9 mouse cellular contexts compared by ENCODE assay signal in the genomic region with DNA sequence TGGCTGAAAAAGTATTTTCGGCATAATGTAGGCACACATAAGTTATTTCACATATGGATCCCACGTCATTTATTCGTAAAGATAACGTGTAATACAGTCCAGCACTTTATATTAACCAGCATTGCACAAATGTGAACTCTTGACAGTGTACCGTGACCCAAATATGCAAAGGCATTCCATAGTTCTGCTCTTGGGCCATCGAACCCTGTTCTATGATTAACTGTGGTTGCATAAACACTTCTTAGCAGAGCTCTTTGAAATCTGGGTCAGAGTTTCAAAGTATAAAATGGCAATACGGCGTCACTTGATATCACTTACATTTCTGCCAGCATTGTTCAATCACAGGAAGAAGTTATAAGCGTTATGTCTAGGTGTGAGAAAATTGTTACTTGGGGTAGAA. TPM values are rescaled to one million over a fixed set of nuclear protein-coding genes. Genes with fewer than 3 reads are reported as not detected.
DNase-seq lines count a peak whose midpoint lies in the region; ATAC-seq and TF ChIP-seq lines count a peak whose summit lies in the region.
"Had no signal": no experiment of that assay in that cellular context is flagged by ENCODE, and none has a peak within 500 bp of the region (broad histone marks: within the 10 kb centered on the region; RNA-seq: fewer than 3 reads in every experiment).

No protein-coding gene starts in this region.

- H3K27ac ChIP-seq in embryonic facial prominence, embryonic 13.5 days = peak overlapping the region; percentile 85; the same call in 1 of the 2 replicates
- peak overlapping the region; percentile 85 for H3K27ac ChIP-seq in kidney, embryonic 16.5 days (ENCODE audit: low read length)
- peak overlapping the region; percentile 93; the same call in 1 of the 2 replicates for H3K27ac ChIP-seq in midbrain, postnatal 0 days (ENCODE audit: low read depth, low read length)

- peaks cover 28% of the 10 kb centered on the region for H3K4me1 ChIP-seq in embryonic facial prominence, embryonic 13.5 days
- peaks cover 36% of the 10 kb centered on the region for H3K4me1 ChIP-seq in kidney, embryonic 16.5 days (ENCODE audit: insufficient read depth, low read length)
- peaks cover 10% of the 10 kb centered on the region; the same call in 1 of the 2 replicates for H3K4me1 ChIP-seq in midbrain, postnatal 0 days (ENCODE audit: insufficient read depth, low read length)

- H3K4me2 ChIP-seq in embryonic facial prominence, embryonic 13.5 days = peak overlapping the region; percentile 87
- peak overlapping the region; percentile 88 for H3K4me2 ChIP-seq in kidney, embryonic 16.5 days (replicated peaks; ENCODE audit: low read depth, low read length)
- H3K4me2 ChIP-seq in midbrain, postnatal 0 days (ENCODE audit: low read depth, low read length, poor library complexity, severe bottlenecking) = peak overlapping the region; percentile 70

- H3K4me3 ChIP-seq in embryonic facial prominence, embryonic 13.5 days = peak overlapping the region; percentile 99
- H3K4me3 ChIP-seq in kidney, embryonic 16.5 days (ENCODE audit: low read length) = peak overlapping the region; percentile 97
- H3K4me3 ChIP-seq in midbrain, postnatal 0 days (ENCODE audit: low read depth, low read length) = peak overlapping the region; percentile 99

- 85% methylated on average over 9 of the region's 9 CpGs for WGBS in embryonic facial prominence, embryonic 13.5 days
- 80% methylated on average over 9 of the region's 9 CpGs for WGBS in kidney, embryonic 16.5 days
- 93% methylated on average over 9 of the region's 9 CpGs for WGBS in midbrain, postnatal 0 days

- H3K9me3 ChIP-seq in embryonic facial prominence, embryonic 13.5 days = no peaks in the 10 kb centered on the region
- no peaks in the 10 kb centered on the region for H3K9me3 ChIP-seq in kidney, embryonic 16.5 days (ENCODE audit: low read length)
- H3K9me3 ChIP-seq in midbrain, postnatal 0 days (ENCODE audit: low read length) = no peaks in the 10 kb centered on the region

- peak overlapping the region; percentile 99 for H3K9ac ChIP-seq in embryonic facial prominence, embryonic 13.5 days
- peak overlapping the region; percentile 99 for H3K9ac ChIP-seq in kidney, embryonic 16.5 days (replicated peaks; ENCODE audit: low read length)
- H3K9ac ChIP-seq in midbrain, postnatal 0 days (replicated peaks; ENCODE audit: low read length, poor library complexity, severe bottlenecking) = 0 out of 2 replicates have a peak overlapping the region, but pooled peaks have one; percentile 84

- no peaks in the 10 kb centered on the region for H3K27me3 ChIP-seq in embryonic facial prominence, embryonic 13.5 days
- no peaks in the 10 kb centered on the region for H3K27me3 ChIP-seq in kidney, embryonic 16.5 days (ENCODE audit: insufficient read depth, low read length)
- H3K27me3 ChIP-seq in midbrain, postnatal 0 days (ENCODE audit: insufficient read depth, low read length) = no peaks in the 10 kb centered on the region

- no peak for ATAC-seq in embryonic facial prominence, embryonic 13.5 days (ENCODE audit: insufficient number of reproducible peaks, insufficient read depth, low FRiP score, low TSS enrichment, low read depth)
- no peak for ATAC-seq in kidney, embryonic 16.5 days (ENCODE audit: low FRiP score, low TSS enrichment)
- ATAC-seq in midbrain, postnatal 0 days (ENCODE audit: low FRiP score) = no peak

- TF ChIP-seq CTCF in midbrain, postnatal 0 days (IDR thresholded peaks at IDR 0.05) = no peak

- DNase-seq in kidney, adult 9 months = peak; percentile 83
- DNase-seq in kidney, adult 18-20 months = no peak
- DNase-seq in midbrain, postnatal 0 days (ENCODE audit: low spot score) = no peak
- DNase-seq in frontal cortex, postnatal 14 days (ENCODE audit: low spot score in 2 of 2) = no peak
- no peak for DNase-seq in gastrocnemius, postnatal 4 days (ENCODE audit: low spot score in 2 of 2)
- no peak for DNase-seq in ovary, postnatal 14 days (ENCODE audit: low spot score)
- DNase-seq: thymus, postnatal 4 days had no signal

- H3K36me3 ChIP-seq in embryonic facial prominence, embryonic 13.5 days = no peaks in the 10 kb centered on the region
- H3K36me3 ChIP-seq in kidney, embryonic 16.5 days (ENCODE audit: insufficient read depth, low read length) = no peaks in the 10 kb centered on the region
- H3K36me3 ChIP-seq in midbrain, postnatal 0 days (ENCODE audit: insufficient read depth, low read length) = no peaks in the 10 kb centered on the region

RNA-seq across cellular contexts. Expression of a gene that starts 0.9 kb away (rescaled TPM):
- 98.7 and 98.8 TPM in 2 replicates for polyA plus RNA-seq in embryonic facial prominence, embryonic 13.5 days (2015; fragmentation: Nextera tagmentation; extraction: Ambion mirVana)
- polyA plus RNA-seq in kidney, embryonic 16.5 days (2015; fragmentation: Nextera tagmentation; extraction: Ambion mirVana) = 103 and 104 TPM in 2 replicates
- total RNA-seq in midbrain, postnatal 0 days (2014; rRNA removed) = 206 and 222 TPM in 2 replicates
- 102 and 109 TPM in 2 replicates for polyA plus RNA-seq in midbrain, postnatal 0 days (2015; fragmentation: Nextera tagmentation; extraction: Ambion mirVana)
- total RNA-seq in gastrocnemius, postnatal 4 days (2021) = 10 to 100 TPM; 66.4 to 70.1 TPM

RNA-seq across cellular contexts. Expression of a gene that starts 58.9 kb away (rescaled TPM):
- polyA plus RNA-seq in embryonic facial prominence, embryonic 13.5 days (2015; fragmentation: Nextera tagmentation; extraction: Ambion mirVana) = 43.8 and 46.3 TPM in 2 replicates
- 38.6 and 39.9 TPM in 2 replicates for polyA plus RNA-seq in kidney, embryonic 16.5 days (2015; fragmentation: Nextera tagmentation; extraction: Ambion mirVana)
- total RNA-seq in midbrain, postnatal 0 days (2014; rRNA removed) = 18.4 and 23.3 TPM in 2 replicates
- 54.3 and 54.6 TPM in 2 replicates for polyA plus RNA-seq in midbrain, postnatal 0 days (2015; fragmentation: Nextera tagmentation; extraction: Ambion mirVana)
- 10 to 100 TPM; 10.8 to 13.9 TPM for total RNA-seq in gastrocnemius, postnatal 4 days (2021)

RNA-seq across cellular contexts. Expression of a gene that starts 59.1 kb away (rescaled TPM):
- polyA plus RNA-seq in embryonic facial prominence, embryonic 13.5 days (2015; fragmentation: Nextera tagmentation; extraction: Ambion mirVana) = 24.2 and 26.3 TPM in 2 replicates
- polyA plus RNA-seq in kidney, embryonic 16.5 days (2015; fragmentation: Nextera tagmentation; extraction: Ambion mirVana) = 22.5 and 25.8 TPM in 2 replicates
- total RNA-seq in midbrain, postnatal 0 days (2014; rRNA removed) = 18.1 and 35.4 TPM in 2 replicates
- polyA plus RNA-seq in midbrain, postnatal 0 days (2015; fragmentation: Nextera tagmentation; extraction: Ambion mirVana) = 32.6 and 40.2 TPM in 2 replicates
- total RNA-seq in gastrocnemius, postnatal 4 days (2021) = 10 to 100 TPM; 35.1 to 40.8 TPM
